In genomic region chr5:110802809-110803208, GRCm38 (mm10) we compare ENCODE assay signal across 19 mouse cellular contexts.
"Had no signal": no experiment of that assay in that cellular context is flagged by ENCODE, and none has a peak within 500 bp of the region (broad histone marks: within the 10 kb centered on the region; RNA-seq: fewer than 3 reads in every experiment).

No protein-coding gene starts in this region.

- H3K27me3 ChIP-seq: limb, embryonic 12.5 days; limb, embryonic 15.5 days; liver, embryonic 15.5 days; neural tube, embryonic 12.5 days; neural tube, embryonic 15.5 days had no signal

- H3K9me3 ChIP-seq: limb, embryonic 12.5 days; limb, embryonic 15.5 days; liver, embryonic 15.5 days; midbrain, embryonic 10.5 days; neural tube, embryonic 12.5 days; neural tube, embryonic 15.5 days had no signal

- DNase-seq: lung, adult 2 months; lung, postnatal 14 days; lung, postnatal 4 days; midbrain, embryonic 14.5 days; right cerebral cortex, adult 18-20 months; right cerebral cortex, postnatal 14 days; right cerebral cortex, postnatal 4 days; thymus, adult 2 months; thymus, postnatal 14 days; thymus, postnatal 4 days had no signal

- H3K4me3 ChIP-seq: layer of hippocampus, adult 2 months; limb, embryonic 12.5 days; limb, embryonic 15.5 days; liver, embryonic 15.5 days; midbrain, embryonic 10.5 days; neural tube, embryonic 12.5 days; neural tube, embryonic 15.5 days had no signal

- H3K4me2 ChIP-seq: limb, embryonic 12.5 days; limb, embryonic 15.5 days; liver, embryonic 11.5 days; liver, embryonic 15.5 days; neural tube, embryonic 12.5 days; neural tube, embryonic 15.5 days had no signal

- H3K27ac ChIP-seq: kidney, postnatal 0 days; layer of hippocampus, adult 2 months; limb, embryonic 12.5 days; liver, embryonic 15.5 days; midbrain, embryonic 10.5 days; neural tube, embryonic 12.5 days; neural tube, embryonic 15.5 days had no signal

- H3K9ac ChIP-seq: limb, embryonic 12.5 days; limb, embryonic 15.5 days; liver, embryonic 15.5 days; neural tube, embryonic 12.5 days; neural tube, embryonic 15.5 days had no signal
